Comparison of ENCODE assay signal across 10 mouse cellular contexts in genomic region chr15:80266281-80266680, GRCm38 (mm10). TPM values are rescaled to one million over a fixed set of nuclear protein-coding genes. Genes with fewer than 3 reads are reported as not detected.
DNase-seq lines count a peak whose midpoint lies in the region; ATAC-seq lines count a peak whose summit lies in the region.
"Had no signal": no experiment of that assay in that cellular context is flagged by ENCODE, and none has a peak within 500 bp of the region (broad histone marks: within the 10 kb centered on the region; RNA-seq: fewer than 3 reads in every experiment).

No protein-coding gene starts in this region.

- no peak overlapping the region for H3K9ac ChIP-seq in liver, embryonic 13.5 days
- no peak overlapping the region for H3K9ac ChIP-seq in neural tube, embryonic 13.5 days
- H3K9ac ChIP-seq: stomach, embryonic 15.5 days had no signal

- peak; percentile 84 for DNase-seq in 416B (ENCODE audit: low read depth)
- DNase-seq in ES-CJ7 (ENCODE audit: low read depth, low spot score): peak; percentile 87
- peak; percentile 86 for DNase-seq in cerebellum, adult 8-10 months
- DNase-seq in frontal cortex, postnatal 14 days (ENCODE audit: low spot score in 2 of 2): peak; percentile 69 to 71
- DNase-seq in kidney, adult 8-10 months: peak; percentile 76 to 89
- DNase-seq in liver, embryonic 13.5 days: peak; percentile 52
- DNase-seq in thymus, postnatal 25 days: peak; percentile 62

- no peaks in the 10 kb centered on the region for H3K27me3 ChIP-seq in liver, embryonic 13.5 days
- H3K27me3 ChIP-seq in neural tube, embryonic 13.5 days: no peaks in the 10 kb centered on the region
- H3K27me3 ChIP-seq: stomach, embryonic 15.5 days had no signal

- H3K4me2 ChIP-seq in liver, embryonic 13.5 days: no peak overlapping the region
- H3K4me2 ChIP-seq in neural tube, embryonic 13.5 days: no peak overlapping the region
- H3K4me2 ChIP-seq: stomach, embryonic 15.5 days had no signal

- no peak overlapping the region for H3K4me3 ChIP-seq in liver, embryonic 13.5 days (replicated peaks)
- no peak overlapping the region for H3K4me3 ChIP-seq in neural tube, embryonic 13.5 days
- H3K4me3 ChIP-seq: stomach, embryonic 15.5 days had no signal

- no peak for ATAC-seq in liver, embryonic 13.5 days (ENCODE audit: low read depth)
- peak; percentile 32; the same call in 1 of the 2 replicates for ATAC-seq in neural tube, embryonic 13.5 days (ENCODE audit: low read depth)

- H3K9me3 ChIP-seq in liver, embryonic 13.5 days (replicated peaks): 0 out of 2 replicates have a peak, but pooled peaks cover 4% of the 10 kb centered on the region
- no peaks in the 10 kb centered on the region for H3K9me3 ChIP-seq in neural tube, embryonic 13.5 days
- H3K9me3 ChIP-seq: stomach, embryonic 15.5 days had no signal

- peaks cover 7% of the 10 kb centered on the region for H3K36me3 ChIP-seq in liver, embryonic 13.5 days
- H3K36me3 ChIP-seq in neural tube, embryonic 13.5 days: no peaks in the 10 kb centered on the region
- H3K36me3 ChIP-seq: stomach, embryonic 15.5 days had no signal

- peaks cover 26% of the 10 kb centered on the region for H3K4me1 ChIP-seq in liver, embryonic 13.5 days (replicated peaks)
- H3K4me1 ChIP-seq in neural tube, embryonic 13.5 days (replicated peaks): peaks cover 23% of the 10 kb centered on the region

- no peak overlapping the region for H3K27ac ChIP-seq in liver, embryonic 13.5 days
- no peak overlapping the region for H3K27ac ChIP-seq in neural tube, embryonic 13.5 days (replicated peaks)
- H3K27ac ChIP-seq: stomach, embryonic 15.5 days had no signal

- 0% methylated on average over 2 of the region's 2 CpGs for WGBS in liver, embryonic 13.5 days (ENCODE audit: insufficient replicate concordance)
- 0% methylated on average over 2 of the region's 2 CpGs for WGBS in neural tube, embryonic 13.5 days

RNA-seq across cellular contexts. Expression of gene Rps19bp1, which starts 2.2 kb away (rescaled TPM):
- polyA plus RNA-seq in liver, embryonic 13.5 days (2015; fragmentation: Nextera tagmentation; extraction: Ambion mirVana): 39.6 and 41.9 TPM in 2 replicates
- polyA plus RNA-seq in neural tube, embryonic 13.5 days (2015; fragmentation: Nextera tagmentation; extraction: Ambion mirVana): 65.2 and 74.2 TPM in 2 replicates

RNA-seq across cellular contexts. Expression of gene Atf4, which starts 11.3 kb away (rescaled TPM):
- polyA plus RNA-seq in liver, embryonic 13.5 days (2015; fragmentation: Nextera tagmentation; extraction: Ambion mirVana): 138 and 152 TPM in 2 replicates
- polyA plus RNA-seq in neural tube, embryonic 13.5 days (2015; fragmentation: Nextera tagmentation; extraction: Ambion mirVana): 114 TPM in 2 replicates

RNA-seq across cellular contexts. Expression of gene Cacna1i, which starts 20.8 kb away (rescaled TPM):
- polyA plus RNA-seq in liver, embryonic 13.5 days (2015; fragmentation: Nextera tagmentation; extraction: Ambion mirVana): not detected in 2 replicates
- polyA plus RNA-seq in neural tube, embryonic 13.5 days (2015; fragmentation: Nextera tagmentation; extraction: Ambion mirVana): 0.23 and 0.24 TPM in 2 replicates

RNA-seq across cellular contexts. Expression of gene AC140267.1, which starts 30.6 kb away (rescaled TPM):
- polyA plus RNA-seq in liver, embryonic 13.5 days (2015; fragmentation: Nextera tagmentation; extraction: Ambion mirVana): not detected in 2 replicates
- polyA plus RNA-seq in neural tube, embryonic 13.5 days (2015; fragmentation: Nextera tagmentation; extraction: Ambion mirVana): 3.7 TPM in 1 of 2 replicates, not detected in the other
- polyA plus RNA-seq: gonadal fat pad, adult 2 months; stomach, embryonic 15.5 days had no signal

RNA-seq across cellular contexts. Expression of gene Mief1, which starts 32.5 kb away (rescaled TPM):
- polyA plus RNA-seq in liver, embryonic 13.5 days (2015; fragmentation: Nextera tagmentation; extraction: Ambion mirVana): 18.4 and 21.5 TPM in 2 replicates
- 37.8 and 39.1 TPM in 2 replicates for polyA plus RNA-seq in neural tube, embryonic 13.5 days (2015; fragmentation: Nextera tagmentation; extraction: Ambion mirVana)
